Mouse (Mus musculus) hindbrain, embryonic 13.5 days (tissue): ENCODE measurements around the gene Neurl1a. TPM values are rescaled to one million over a fixed set of nuclear protein-coding genes. Genes with fewer than 3 reads are reported as not detected.

ENCODE experiments used
- ATAC-seq: fragments of 200-750 bp; cut with Nextera tagmentation; 2 replicates; pipeline ENCODE4 v1.8.0; 2017; ENCODE audit warnings: moderate TSS enrichment; ENCODE audit not compliant: low FRiP score
- H3K27ac ChIP-seq: fragments of 300-500 bp; sonication (generic); 2 replicates; pipeline ENCODE4 v1.5.1; 2015; ENCODE audit warnings: inconsistent platforms, mild to moderate bottlenecking, moderate library complexity
- H3K27me3 ChIP-seq: fragments of 300-500 bp; sonication (generic); 2 replicates; pipeline ENCODE4 v1.6.1; 2015; ENCODE audit warnings: mild to moderate bottlenecking, inconsistent platforms
- H3K36me3 ChIP-seq: fragments of 300-500 bp; sonication (generic); 2 replicates; pipeline ENCODE4 v1.6.1; 2015; ENCODE audit warnings: mild to moderate bottlenecking, inconsistent platforms
- H3K4me1 ChIP-seq: fragments of 300-500 bp; sonication (generic); replicated peaks from 2 replicates; pipeline ENCODE4 v1.6.1; 2015; ENCODE audit warnings: inconsistent platforms
- H3K4me2 ChIP-seq: fragments of 300-500 bp; sonication (generic); 2 replicates; pipeline ENCODE4 v1.6.1; 2015; ENCODE audit warnings: inconsistent platforms, mild to moderate bottlenecking, moderate library complexity
- H3K4me3 ChIP-seq: fragments of 300-500 bp; sonication (generic); 2 replicates; pipeline ENCODE4 v1.5.1; 2015; ENCODE audit warnings: mild to moderate bottlenecking, inconsistent platforms
- H3K9ac ChIP-seq: fragments of 300-500 bp; sonication (generic); 2 replicates; pipeline ENCODE4 v1.6.1; 2015; ENCODE audit warnings: mild to moderate bottlenecking, inconsistent platforms
- H3K9me3 ChIP-seq: fragments of 300-500 bp; sonication (generic); 2 replicates; pipeline ENCODE4 v1.6.1; 2016; ENCODE audit warnings: inconsistent platforms
- WGBS: fragments of 180-500 bp; shearing (Covaris S2); methylation state at CpG from one replicate; pipeline ENCODE4 v1.1.7; 2015; 5-methylcytosine and 5-hydroxymethylcytosine counted together
- polyA plus RNA-seq: library from polyadenylated mRNA; unstranded; fragments of >200 nt; fragmentation: Nextera tagmentation; extraction: Ambion mirVana; gene quantifications from 2 replicates; pipeline ENCODE4 v1.2.1, GENCODE M21; 2015

Neurl1a gene
- polyA plus RNA-seq, 1 experiment from 2014 or later = 6.8 TPM

DNA sequence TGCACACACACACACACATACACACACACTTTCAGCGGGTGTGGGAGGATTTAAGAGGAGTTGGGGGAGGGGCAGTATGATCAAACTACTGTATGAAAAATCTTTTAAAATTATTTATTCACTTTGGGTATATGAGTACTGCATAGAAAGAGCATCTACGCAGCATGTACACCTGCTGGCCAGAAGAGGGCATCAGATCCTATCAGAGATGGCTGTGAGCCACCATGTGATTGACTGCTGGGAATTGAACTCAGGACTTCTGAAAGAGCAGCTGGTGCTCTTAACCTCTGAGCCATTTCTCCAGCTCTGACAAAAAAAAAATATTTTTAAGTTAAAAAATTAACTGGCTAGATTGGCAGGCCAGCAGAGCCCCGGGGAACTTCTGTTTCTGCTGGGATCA is 4.1 kb upstream of the Neurl1a start:
- H3K4me2 ChIP-seq = no peak overlapping the region
- no peak overlapping the region for H3K4me3 ChIP-seq
- H3K9me3 ChIP-seq = no peaks in the 10 kb centered on the region
- H3K27ac ChIP-seq = no peak overlapping the region
- peaks cover 18% of the 10 kb centered on the region for H3K27me3 ChIP-seq
- H3K9ac ChIP-seq = no peak overlapping the region
- no peak for ATAC-seq
- H3K36me3 ChIP-seq = no peaks in the 10 kb centered on the region
- WGBS = 55% methylated on average over 3 of the region's 3 CpGs
- H3K4me1 ChIP-seq = peaks cover 9% of the 10 kb centered on the region

DNA sequence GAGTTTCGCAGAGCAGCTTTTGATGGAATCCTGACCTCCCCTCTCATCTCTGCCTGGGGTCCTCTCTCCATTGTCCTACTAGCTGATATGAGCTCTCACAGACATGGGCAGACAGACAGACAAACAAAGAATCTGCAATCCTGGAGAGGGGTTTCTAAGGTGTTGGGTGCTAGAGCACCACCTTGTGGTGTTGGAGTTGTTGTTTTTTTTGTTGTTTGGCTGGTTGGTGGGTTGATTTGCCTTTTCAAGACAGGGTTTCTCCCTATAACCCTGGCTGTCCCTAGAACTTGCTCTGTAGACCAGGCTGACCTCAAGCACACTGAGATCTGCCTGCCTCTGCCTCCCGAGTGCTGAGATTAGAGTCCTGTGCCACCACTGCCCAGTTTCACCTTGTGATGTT is 3.1 kb upstream of the Neurl1a start:
- peaks cover 18% of the 10 kb centered on the region for H3K4me1 ChIP-seq
- no peak overlapping the region for H3K9ac ChIP-seq
- WGBS = 69% methylated on average over 2 of the region's 2 CpGs
- H3K36me3 ChIP-seq = no peaks in the 10 kb centered on the region
- no peak for ATAC-seq
- H3K4me2 ChIP-seq = no peak overlapping the region
- H3K27me3 ChIP-seq = peaks cover 26% of the 10 kb centered on the region
- no peaks in the 10 kb centered on the region for H3K9me3 ChIP-seq
- no peak overlapping the region for H3K27ac ChIP-seq
- H3K4me3 ChIP-seq = no peak overlapping the region

DNA sequence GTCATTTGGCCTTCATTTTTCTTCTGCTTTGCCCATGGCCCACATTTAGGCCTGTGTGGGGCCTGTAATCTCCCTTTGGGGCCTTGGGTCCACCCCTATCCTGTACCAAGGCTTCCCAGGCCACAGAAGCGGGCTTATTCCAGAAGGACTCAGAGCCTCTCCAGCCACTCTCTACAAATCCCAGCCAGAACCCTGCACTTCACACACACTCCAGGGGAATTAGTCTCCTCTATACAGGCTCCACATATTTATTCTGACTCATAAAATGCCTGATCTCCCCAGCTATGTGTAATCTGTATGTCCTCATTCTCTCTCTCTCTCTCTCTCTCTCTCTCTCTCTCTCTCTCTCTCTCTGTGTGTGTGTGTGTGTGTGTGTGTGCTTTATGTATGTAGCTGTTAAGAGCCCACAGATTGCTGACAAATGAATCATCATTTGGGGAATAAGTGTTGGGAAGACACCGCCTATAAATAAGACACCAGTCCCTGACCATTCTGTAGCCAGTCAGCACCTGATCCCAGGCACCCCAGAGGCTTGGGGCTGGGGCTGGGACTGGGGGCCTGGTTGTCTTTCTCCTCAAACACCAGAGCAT is 1.6 kb upstream of the Neurl1a start:
- no peaks in the 10 kb centered on the region for H3K36me3 ChIP-seq
- H3K27me3 ChIP-seq = peaks cover 40% of the 10 kb centered on the region
- peaks cover 19% of the 10 kb centered on the region for H3K4me1 ChIP-seq
- no peak overlapping the region for H3K27ac ChIP-seq
- H3K4me2 ChIP-seq = no peak overlapping the region
- H3K9me3 ChIP-seq = peaks cover 2% of the 10 kb centered on the region
- no peak overlapping the region for H3K4me3 ChIP-seq
- ATAC-seq = no peak
- H3K9ac ChIP-seq = no peak overlapping the region
- 71% methylated on average over 2 of the region's 2 CpGs for WGBS

DNA sequence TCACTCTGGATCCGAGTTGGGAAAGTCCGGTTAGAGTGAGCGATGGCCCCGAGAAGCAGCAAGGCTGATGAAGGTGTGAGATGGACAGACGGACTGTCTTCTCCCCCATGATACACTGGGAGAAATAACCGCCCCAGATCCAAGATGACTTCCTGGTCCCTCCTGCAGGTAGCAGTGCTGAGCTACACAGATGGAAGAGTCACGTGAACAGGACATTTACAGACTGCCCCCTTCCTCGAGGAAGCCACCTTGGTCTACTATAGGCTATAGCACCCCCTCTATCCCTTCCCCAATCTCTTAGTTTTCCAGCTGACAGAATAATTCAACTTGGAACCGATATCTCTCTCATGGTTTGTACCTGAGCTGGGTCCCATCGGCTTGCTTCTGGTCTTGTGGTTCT is 619 bp upstream of the Neurl1a start:
- 0 out of 2 replicates have a peak, but pooled peaks have one; percentile 7 for ATAC-seq
- Histone ChIP-seq H3K9ac (no peak overlapping the region; the same call in 1 of the 2 replicates), H3K4me3 (peak overlapping the region; percentile 74), H3K9me3 (peaks cover 6% of the 10 kb centered on the region), H3K27ac (no peak overlapping the region), H3K27me3 (peaks cover 43% of the 10 kb centered on the region), H3K4me1 (peaks cover 19% of the 10 kb centered on the region), H3K4me2 (peak overlapping the region; percentile 94), H3K36me3 (no peaks in the 10 kb centered on the region)
- 22% methylated on average over 10 of the region's 10 CpGs for WGBS

- peak; percentile 18 for ATAC-seq
- Histone ChIP-seq H3K27ac (peak overlapping the region; percentile 77), H3K9ac (peak overlapping the region; percentile 85), H3K4me1 (peaks cover 25% of the 10 kb centered on the region), H3K4me3 (peak overlapping the region; percentile 74), H3K36me3 (no peaks in the 10 kb centered on the region), H3K9me3 (peaks cover 6% of the 10 kb centered on the region), H3K27me3 (peaks cover 43% of the 10 kb centered on the region), H3K4me2 (peak overlapping the region; percentile 94)
- WGBS = 1% methylated on average over 38 of the region's 42 CpGs
Observed at GRCm38 (mm10) chr19:47179272-47179809, 721 bp downstream of the Neurl1a start.

DNA sequence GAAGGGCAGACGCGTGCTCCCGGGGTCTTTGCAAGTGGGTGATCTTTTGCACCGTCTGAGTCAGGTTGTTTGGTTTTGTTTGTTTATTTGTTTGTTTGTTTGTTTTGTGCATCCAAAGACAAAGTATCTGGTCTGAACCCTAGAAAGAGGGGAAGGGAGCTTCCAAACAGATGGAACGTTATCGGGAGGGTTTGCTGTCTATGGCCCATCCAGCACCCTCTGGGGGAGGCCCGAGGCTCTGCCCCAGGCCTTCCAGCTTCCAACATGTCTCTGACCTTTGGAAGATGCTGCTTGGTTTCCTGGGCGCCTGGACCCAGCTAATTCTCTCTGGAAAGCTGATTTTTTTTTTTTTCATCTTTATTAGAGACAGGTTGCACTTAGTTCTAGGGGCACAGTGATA is 1.4 kb downstream of the Neurl1a start:
- peak overlapping the region; percentile 74 for H3K4me3 ChIP-seq
- no peaks in the 10 kb centered on the region for H3K36me3 ChIP-seq
- peaks cover 6% of the 10 kb centered on the region for H3K9me3 ChIP-seq
- peak overlapping the region; percentile 94 for H3K4me2 ChIP-seq
- peak overlapping the region; percentile 85; the same call in 1 of the 2 replicates for H3K9ac ChIP-seq
- no peak overlapping the region for H3K27ac ChIP-seq
- WGBS = 6% methylated on average over 8 of the region's 8 CpGs
- H3K4me1 ChIP-seq = peaks cover 28% of the 10 kb centered on the region
- peaks cover 43% of the 10 kb centered on the region for H3K27me3 ChIP-seq
- ATAC-seq = no peak

DNA sequence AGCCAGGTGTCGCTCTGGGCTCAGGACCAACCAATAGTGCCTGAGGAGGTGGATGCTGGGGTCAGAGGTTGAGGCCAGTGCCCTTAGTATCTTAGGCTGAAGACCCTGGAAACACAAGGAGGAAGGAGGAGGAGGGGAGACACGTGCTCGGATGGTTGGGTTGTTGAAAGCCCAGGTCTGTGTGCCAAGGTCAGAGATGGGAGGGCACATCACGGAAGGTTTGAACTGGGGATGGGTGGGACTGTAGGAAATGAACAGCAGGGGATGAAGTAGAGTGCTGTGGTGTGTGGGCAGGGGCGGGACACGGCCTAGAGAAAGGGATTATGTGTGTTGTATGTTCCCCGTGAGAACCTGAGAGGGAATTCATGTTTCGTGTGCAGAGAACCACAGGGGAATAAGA is 5.6 kb downstream of the Neurl1a start:
- peaks cover 6% of the 10 kb centered on the region for H3K9me3 ChIP-seq
- peaks cover 25% of the 10 kb centered on the region for H3K27me3 ChIP-seq
- H3K4me2 ChIP-seq = no peak overlapping the region
- ATAC-seq = no peak
- H3K9ac ChIP-seq = no peak overlapping the region
- 68% methylated on average over 8 of the region's 8 CpGs for WGBS
- H3K4me3 ChIP-seq = no peak overlapping the region
- H3K27ac ChIP-seq = no peak overlapping the region
- H3K36me3 ChIP-seq = no peaks in the 10 kb centered on the region
- peaks cover 37% of the 10 kb centered on the region for H3K4me1 ChIP-seq

DNA sequence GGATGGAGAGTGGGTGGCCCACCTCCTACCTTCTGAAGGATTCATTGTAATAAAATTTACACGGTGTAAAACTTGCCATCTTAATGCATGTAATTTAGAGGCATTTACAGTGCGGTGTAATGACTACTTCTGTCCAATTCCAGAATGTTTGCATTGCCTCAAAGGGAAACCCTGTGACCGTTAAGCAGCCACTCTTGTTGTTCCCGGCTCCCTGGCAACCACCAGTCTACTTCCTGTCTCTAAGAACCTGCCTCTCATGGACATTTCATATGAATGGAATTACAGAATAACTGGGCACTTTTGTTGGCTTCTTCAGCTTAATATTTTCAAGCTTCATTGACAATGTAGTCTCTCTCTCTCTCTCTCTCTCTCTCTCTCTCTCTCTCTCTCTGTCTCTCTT is 6.1 kb downstream of the Neurl1a start:
- 67% methylated on average over 4 of the region's 4 CpGs for WGBS
- no peak overlapping the region for H3K4me3 ChIP-seq
- ATAC-seq = no peak

GRCm38 (mm10) chr19:47186514-47187275 is 8.1 kb downstream of the Neurl1a start:
- Histone ChIP-seq H3K9me3 (peaks cover 6% of the 10 kb centered on the region), H3K27ac (no peak overlapping the region), H3K4me1 (peaks cover 25% of the 10 kb centered on the region), H3K4me3 (no peak overlapping the region), H3K27me3 (peaks cover 6% of the 10 kb centered on the region), H3K9ac (no peak overlapping the region), H3K4me2 (no peak overlapping the region), H3K36me3 (no peaks in the 10 kb centered on the region)
- no peak for ATAC-seq
- WGBS = 43% methylated on average over 15 of the region's 15 CpGs

More for the DNA sequence above, 6.1 kb downstream of the Neurl1a start:
- Histone ChIP-seq H3K27me3 (peaks cover 23% of the 10 kb centered on the region), H3K9me3 (peaks cover 6% of the 10 kb centered on the region), H3K9ac (no peak overlapping the region), H3K4me1 (peaks cover 33% of the 10 kb centered on the region), H3K36me3 (no peaks in the 10 kb centered on the region), H3K27ac (no peak overlapping the region), H3K4me2 (no peak overlapping the region)

DNA sequence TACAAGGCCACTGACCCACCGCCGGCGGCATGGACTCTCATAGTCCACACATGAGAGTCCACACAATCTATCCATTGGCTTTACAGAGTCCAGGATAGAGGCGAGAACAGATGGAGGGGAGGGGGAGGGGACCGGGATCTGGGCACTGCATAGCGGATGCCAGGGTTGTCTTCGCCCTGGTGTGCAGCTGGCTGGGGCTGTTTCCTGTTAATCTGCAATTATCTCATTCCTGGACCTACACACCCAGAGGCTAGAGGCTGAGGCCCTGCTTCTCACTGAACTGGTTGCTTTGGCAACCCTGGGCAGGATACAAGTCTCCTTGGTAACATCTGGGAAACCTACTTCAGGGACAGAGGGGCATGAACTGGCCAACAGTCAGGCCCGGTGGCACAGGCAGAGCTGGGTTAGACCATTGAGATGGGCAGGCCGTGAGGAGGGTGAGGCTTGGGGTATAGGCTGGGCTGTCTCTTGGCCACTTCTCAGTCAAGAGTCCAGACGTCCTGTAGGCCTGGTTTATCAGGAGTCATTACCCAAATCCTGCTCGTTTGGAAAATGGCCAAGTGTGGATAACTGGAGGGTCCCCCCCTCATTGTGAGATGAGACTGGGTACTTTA is 10.0 kb downstream of the Neurl1a start:
- Histone ChIP-seq H3K27me3 (no peaks in the 10 kb centered on the region), H3K9ac (no peak overlapping the region), H3K27ac (peak overlapping the region; percentile 74), H3K4me2 (no peak overlapping the region), H3K4me1 (peaks cover 25% of the 10 kb centered on the region), H3K4me3 (no peak overlapping the region), H3K9me3 (no peaks in the 10 kb centered on the region), H3K36me3 (no peaks in the 10 kb centered on the region)
- 64% methylated on average over 11 of the region's 11 CpGs for WGBS
- peak; percentile 82 for ATAC-seq

DNA sequence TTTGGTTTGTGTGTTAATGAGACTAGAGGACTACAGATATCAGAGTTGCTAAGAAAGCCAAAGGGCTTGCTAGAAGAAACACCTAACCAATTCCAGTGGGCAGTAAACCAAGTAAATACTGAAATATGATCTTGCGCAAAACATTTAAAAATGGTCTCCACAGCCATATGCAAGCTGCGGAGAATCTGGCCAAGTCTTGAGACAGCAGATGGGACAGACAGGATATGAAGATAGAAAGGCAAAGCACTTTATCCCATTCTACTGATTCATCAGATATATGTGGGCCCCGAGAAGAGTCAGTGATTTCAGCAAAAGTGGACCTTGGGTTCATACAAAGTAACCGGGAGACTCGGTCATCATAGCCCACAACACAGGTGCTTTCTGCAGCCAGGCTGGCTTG is 13.5 kb downstream of the Neurl1a start:
- no peaks in the 10 kb centered on the region for H3K36me3 ChIP-seq
- no peaks in the 10 kb centered on the region for H3K9me3 ChIP-seq
- 97% methylated on average over 5 of the region's 5 CpGs for WGBS
- ATAC-seq = no peak
- H3K27ac ChIP-seq = no peak overlapping the region
- peaks cover 10% of the 10 kb centered on the region for H3K4me1 ChIP-seq
- no peak overlapping the region for H3K4me3 ChIP-seq
- H3K27me3 ChIP-seq = no peaks in the 10 kb centered on the region
- H3K4me2 ChIP-seq = no peak overlapping the region
- no peak overlapping the region for H3K9ac ChIP-seq

DNA sequence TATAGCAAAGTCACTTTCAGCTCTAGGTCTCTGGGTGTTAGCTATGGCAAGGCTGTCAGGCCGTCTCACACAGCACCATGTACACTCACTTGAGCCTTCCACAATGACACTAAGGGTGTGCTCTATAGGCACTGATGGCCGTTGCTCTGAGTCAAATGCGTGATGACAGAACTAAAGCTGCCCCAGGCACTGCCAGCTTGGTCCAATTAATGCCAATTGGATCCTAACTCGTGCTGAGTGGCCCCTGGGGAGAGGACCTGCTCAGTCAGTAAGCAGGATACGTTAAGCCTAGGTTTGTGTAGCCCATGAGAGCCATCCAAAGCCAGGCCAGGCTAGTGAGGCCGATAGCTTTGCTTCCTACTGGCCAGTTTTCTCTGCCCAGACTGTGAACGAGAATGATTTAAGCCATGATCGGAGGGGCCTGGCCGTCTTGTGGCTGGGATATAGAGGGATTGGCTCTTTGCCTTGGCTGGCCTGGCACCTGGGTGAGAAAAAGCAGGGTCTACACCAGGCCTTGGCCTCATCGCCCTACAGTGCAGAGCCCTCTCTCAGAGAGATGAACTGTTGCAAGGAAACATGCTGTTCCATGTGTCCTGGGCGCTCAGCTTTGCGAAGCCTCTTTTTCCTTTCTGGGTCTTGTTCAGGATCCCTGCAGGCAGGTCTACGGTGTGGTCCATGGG is 20.2 kb downstream of the Neurl1a start:
- H3K27ac ChIP-seq = no peak overlapping the region
- no peak for ATAC-seq
- H3K27me3 ChIP-seq = no peaks in the 10 kb centered on the region
- no peak overlapping the region for H3K9ac ChIP-seq
- H3K36me3 ChIP-seq = no peaks in the 10 kb centered on the region
- H3K4me3 ChIP-seq = no peak overlapping the region
- H3K9me3 ChIP-seq = no peaks in the 10 kb centered on the region
- H3K4me1 ChIP-seq = peaks cover 17% of the 10 kb centered on the region
- 77% methylated on average over 13 of the region's 13 CpGs for WGBS
- no peak overlapping the region for H3K4me2 ChIP-seq
